Mouse (Mus musculus): ENCODE data around the gene Ppp4r2.

- peak; percentile 51 for TF ChIP-seq CTCF (IDR thresholded peaks at IDR 0.05; ENCODE audit: low read depth)
- TF ChIP-seq EP300 (IDR thresholded peaks at IDR 0.05; ENCODE audit: low read depth), result no peak
These were observed 49.8 kb downstream of the Ppp4r2 start for GRCm38 (mm10) chr6:100883233-100883632.

Measured in heart, postnatal 0 days (tissue).